In the genomic region with DNA sequence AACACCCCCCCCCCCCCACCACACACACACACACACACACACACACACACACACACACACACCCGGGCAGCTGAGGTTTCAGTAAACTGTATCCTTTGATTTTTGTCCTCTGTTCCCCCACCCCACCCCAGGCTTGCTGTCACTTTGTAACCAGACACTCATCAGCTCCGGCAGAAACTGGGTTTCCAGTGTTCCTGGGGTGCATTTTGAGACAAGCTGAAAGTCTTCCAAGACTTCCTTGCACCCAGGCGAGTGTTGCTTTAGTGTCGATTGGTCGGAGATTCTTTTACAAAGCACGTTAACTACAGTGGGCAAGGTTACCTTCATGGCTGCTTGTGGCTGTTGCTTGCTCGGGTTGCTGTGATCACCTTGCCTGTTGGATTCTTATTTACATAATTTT, we compare ENCODE assay signal across 16 mouse cellular contexts.
DNase-seq lines count a peak whose midpoint lies in the region; ATAC-seq and TF ChIP-seq lines count a peak whose summit lies in the region.
"Had no signal": no experiment of that assay in that cellular context is flagged by ENCODE, and none has a peak within 500 bp of the region (broad histone marks: within the 10 kb centered on the region; RNA-seq: fewer than 3 reads in every experiment).

No protein-coding gene starts in this region.

- WGBS in heart, embryonic 10.5 days, result 25% methylated on average over 6 of the region's 7 CpGs
- WGBS in kidney, adult 2 months, result 35% methylated on average over 7 of the region's 7 CpGs
- 13% methylated on average over 7 of the region's 7 CpGs for WGBS in embryonic facial prominence, embryonic 15.5 days

- no peak for TF ChIP-seq POLR2A in kidney, adult 2 months (IDR thresholded peaks at IDR 0.05; ENCODE audit: low read depth, low read length)

- TF ChIP-seq CTCF in kidney, adult 2 months (conservative IDR thresholded peaks at IDR 0.05; ENCODE audit: insufficient read depth, insufficient read length, low read depth, low read length), result no peak

- no peak overlapping the region for H3K9ac ChIP-seq in embryonic facial prominence, embryonic 15.5 days
- H3K9ac ChIP-seq: hindbrain, embryonic 13.5 days; liver, postnatal 0 days; stomach, embryonic 15.5 days had no signal

- H3K27me3 ChIP-seq in heart, embryonic 10.5 days (ENCODE audit: insufficient read depth, poor library complexity, severe bottlenecking), result no peaks in the 10 kb centered on the region
- H3K27me3 ChIP-seq in kidney, adult 2 months (replicated peaks; ENCODE audit: control insufficient read depth, insufficient read depth, low read length), result no peaks in the 10 kb centered on the region
- no peaks in the 10 kb centered on the region for H3K27me3 ChIP-seq in embryonic facial prominence, embryonic 15.5 days
- H3K27me3 ChIP-seq: hindbrain, embryonic 13.5 days; stomach, embryonic 15.5 days had no signal

- peaks cover 40% of the 10 kb centered on the region for H3K4me1 ChIP-seq in heart, embryonic 10.5 days
- H3K4me1 ChIP-seq in kidney, adult 2 months (ENCODE audit: control insufficient read depth, insufficient read depth, low read length), result no peaks in the 10 kb centered on the region
- H3K4me1 ChIP-seq in embryonic facial prominence, embryonic 15.5 days, result peaks cover 8% of the 10 kb centered on the region
- H3K4me1 ChIP-seq: stomach, embryonic 15.5 days had no signal

- H3K4me2 ChIP-seq in embryonic facial prominence, embryonic 15.5 days (replicated peaks), result no peak overlapping the region
- H3K4me2 ChIP-seq: hindbrain, embryonic 13.5 days; stomach, embryonic 15.5 days had no signal

- H3K4me3 ChIP-seq in heart, embryonic 10.5 days, result no peak overlapping the region
- no peak overlapping the region for H3K4me3 ChIP-seq in kidney, adult 2 months (ENCODE audit: insufficient read depth, low read depth, low read length)
- no peak overlapping the region for H3K4me3 ChIP-seq in embryonic facial prominence, embryonic 15.5 days (replicated peaks)
- H3K4me3 ChIP-seq: hindbrain, embryonic 13.5 days; stomach, embryonic 15.5 days had no signal

- H3K9me3 ChIP-seq in heart, embryonic 10.5 days, result no peaks in the 10 kb centered on the region
- H3K9me3 ChIP-seq in embryonic facial prominence, embryonic 15.5 days (replicated peaks), result no peaks in the 10 kb centered on the region
- H3K9me3 ChIP-seq: hindbrain, embryonic 13.5 days; stomach, embryonic 15.5 days had no signal

- 0 out of 2 replicates have a peak, but pooled peaks have one; percentile 29 for ATAC-seq in embryonic facial prominence, embryonic 15.5 days (ENCODE audit: insufficient number of reproducible peaks, low FRiP score, low TSS enrichment, low read depth)
- ATAC-seq in megakaryocyte, adult 5-6 weeks (ENCODE audit: poor library complexity, severe bottlenecking), result no peak
- ATAC-seq: forebrain, embryonic 14.5 days; intestine, postnatal 0 days; liver, postnatal 0 days had no signal

- DNase-seq in heart, embryonic 10.5 days (ENCODE audit: low spot score), result no peak
- no peak for DNase-seq in heart, postnatal 4 days
- peak; percentile 11 for DNase-seq in kidney, adult 2 months
- no peak for DNase-seq in kidney, postnatal 4 days
- DNase-seq in ES-CJ7 (ENCODE audit: low read depth, low spot score), result peak; percentile 78
- DNase-seq in urinary bladder, postnatal 10 days (ENCODE audit: low spot score), result no peak
- DNase-seq: adrenal gland, postnatal 25 days; cerebellum, adult 9-11 months; liver, postnatal 0 days; thymus, postnatal 4 days had no signal

- peak overlapping the region; percentile 74 for H3K27ac ChIP-seq in heart, embryonic 10.5 days
- H3K27ac ChIP-seq in kidney, adult 2 months (ENCODE audit: insufficient read depth, low read depth, low read length), result peak overlapping the region; percentile 15; the same call in 1 of the 2 replicates
- 0 out of 2 replicates have a peak overlapping the region, but pooled peaks have one; percentile 17 for H3K27ac ChIP-seq in embryonic facial prominence, embryonic 15.5 days (replicated peaks)
- H3K27ac ChIP-seq: stomach, embryonic 15.5 days had no signal

- no peaks in the 10 kb centered on the region for H3K36me3 ChIP-seq in heart, embryonic 10.5 days
- no peaks in the 10 kb centered on the region for H3K36me3 ChIP-seq in kidney, adult 2 months (ENCODE audit: control insufficient read depth, insufficient read depth, low read length)
- H3K36me3 ChIP-seq in embryonic facial prominence, embryonic 15.5 days, result no peaks in the 10 kb centered on the region
- H3K36me3 ChIP-seq: hindbrain, embryonic 13.5 days; stomach, embryonic 15.5 days had no signal

Comparison
In these comparisons a context has a peak if more than half of its experiments do, and no peak if none do; other contexts are left out.
1. DNase-seq: peak in kidney, adult 2 months (single experiment) and ES-CJ7 (single experiment); none in heart, embryonic 10.5 days (single experiment), heart, postnatal 4 days (single experiment), kidney, postnatal 4 days (0 of 2) and urinary bladder, postnatal 10 days (single experiment).
2. H3K27ac ChIP-seq: peak in every context shown above with its lines; median percentile 74 in heart, embryonic 10.5 days; 17 in embryonic facial prominence, embryonic 15.5 days; 15 in kidney, adult 2 months.